Mouse (Mus musculus): Measurements from ENCODE around the gene Msantd1. TPM values are rescaled to one million over a fixed set of nuclear protein-coding genes. Genes with fewer than 3 reads are reported as not detected.

The Msantd1 gene
- polyA plus RNA-seq, 1 experiment from 2014 or later: 0.80 TPM

GRCm38 (mm10) chr5:34899787-34900469, 7.9 kb upstream of the Msantd1 start:
- H3K4me1 ChIP-seq (ENCODE audit: control insufficient read depth, insufficient read depth, low read length): no peaks in the 10 kb centered on the region
- H3K4me3 ChIP-seq (ENCODE audit: low read depth, low read length): no peak overlapping the region
- 95% methylated on average over 6 of the region's 6 CpGs for WGBS
- DNase-seq (ENCODE audit: low spot score) (no peak), ATAC-seq (replicated peaks; ENCODE audit: insufficient number of reproducible peaks, low FRiP score, low TSS enrichment, low read depth) (no peak)
- H3K36me3 ChIP-seq (replicated peaks; ENCODE audit: control insufficient read depth, insufficient read depth, low read depth, low read length): peaks cover 9% of the 10 kb centered on the region
- no peak overlapping the region for H3K4me2 ChIP-seq (ENCODE audit: low read depth, low read length)
- H3K27me3 ChIP-seq (ENCODE audit: control insufficient read depth, insufficient read depth, low read length): no peaks in the 10 kb centered on the region
- H3K9me3 ChIP-seq (replicated peaks; ENCODE audit: control insufficient read depth, low read length): no peaks in the 10 kb centered on the region
- no peak overlapping the region for H3K27ac ChIP-seq (replicated peaks; ENCODE audit: low read depth, low read length)
- H3K9ac ChIP-seq (replicated peaks; ENCODE audit: low read length): no peak overlapping the region

GRCm38 (mm10) chr5:34902371-34902770, 5.4 kb upstream of the Msantd1 start:
- Histone ChIP-seq H3K36me3 (replicated peaks; ENCODE audit: control insufficient read depth, insufficient read depth, low read depth, low read length) (peaks cover 13% of the 10 kb centered on the region), H3K9ac (replicated peaks; ENCODE audit: low read length) (no peak overlapping the region), H3K4me2 (ENCODE audit: low read depth, low read length) (no peak overlapping the region), H3K27ac (replicated peaks; ENCODE audit: low read depth, low read length) (no peak overlapping the region), H3K4me3 (ENCODE audit: low read depth, low read length) (no peak overlapping the region), H3K9me3 (replicated peaks; ENCODE audit: control insufficient read depth, low read length) (no peaks in the 10 kb centered on the region), H3K27me3 (ENCODE audit: control insufficient read depth, insufficient read depth, low read length) (no peaks in the 10 kb centered on the region), H3K4me1 (ENCODE audit: control insufficient read depth, insufficient read depth, low read length) (no peaks in the 10 kb centered on the region)
- no peak for ATAC-seq (replicated peaks; ENCODE audit: insufficient number of reproducible peaks, low FRiP score, low TSS enrichment, low read depth)
- DNase-seq (ENCODE audit: low spot score): no peak

- 92% methylated on average over 5 of the region's 5 CpGs for WGBS
- no peaks in the 10 kb centered on the region for H3K4me1 ChIP-seq (ENCODE audit: control insufficient read depth, insufficient read depth, low read length)
- DNase-seq (ENCODE audit: low spot score): no peak
- H3K9me3 ChIP-seq (replicated peaks; ENCODE audit: control insufficient read depth, low read length): no peaks in the 10 kb centered on the region
- no peak for ATAC-seq (replicated peaks; ENCODE audit: insufficient number of reproducible peaks, low FRiP score, low TSS enrichment, low read depth)
- no peak overlapping the region for H3K9ac ChIP-seq (replicated peaks; ENCODE audit: low read length)
- H3K36me3 ChIP-seq (replicated peaks; ENCODE audit: control insufficient read depth, insufficient read depth, low read depth, low read length): peaks cover 13% of the 10 kb centered on the region
- H3K4me2 ChIP-seq (ENCODE audit: low read depth, low read length): no peak overlapping the region
- H3K27me3 ChIP-seq (ENCODE audit: control insufficient read depth, insufficient read depth, low read length): no peaks in the 10 kb centered on the region
- no peak overlapping the region for H3K27ac ChIP-seq (replicated peaks; ENCODE audit: low read depth, low read length)
- H3K4me3 ChIP-seq (ENCODE audit: low read depth, low read length): no peak overlapping the region
Observed at GRCm38 (mm10) chr5:34902811-34903385, 4.9 kb upstream of the Msantd1 start.

- no peaks in the 10 kb centered on the region for H3K27me3 ChIP-seq (ENCODE audit: control insufficient read depth, insufficient read depth, low read length)
- no peaks in the 10 kb centered on the region for H3K4me1 ChIP-seq (ENCODE audit: control insufficient read depth, insufficient read depth, low read length)
- H3K4me3 ChIP-seq (ENCODE audit: low read depth, low read length): no peak overlapping the region
- H3K9ac ChIP-seq (replicated peaks; ENCODE audit: low read length): no peak overlapping the region
- DNase-seq (ENCODE audit: low spot score): no peak
- no peaks in the 10 kb centered on the region for H3K9me3 ChIP-seq (replicated peaks; ENCODE audit: control insufficient read depth, low read length)
- peaks cover 11% of the 10 kb centered on the region for H3K36me3 ChIP-seq (replicated peaks; ENCODE audit: control insufficient read depth, insufficient read depth, low read depth, low read length)
- ATAC-seq (replicated peaks; ENCODE audit: insufficient number of reproducible peaks, low FRiP score, low TSS enrichment, low read depth): no peak
- no peak overlapping the region for H3K27ac ChIP-seq (replicated peaks; ENCODE audit: low read depth, low read length)
- H3K4me2 ChIP-seq (ENCODE audit: low read depth, low read length): no peak overlapping the region
Observed at GRCm38 (mm10) chr5:34904412-34904811, 3.4 kb upstream of the Msantd1 start.

GRCm38 (mm10) chr5:34907230-34907629, 582 bp upstream of the Msantd1 start:
- DNase-seq (ENCODE audit: low spot score) (no peak), ATAC-seq (replicated peaks; ENCODE audit: insufficient number of reproducible peaks, low FRiP score, low TSS enrichment, low read depth) (no peak)
- Histone ChIP-seq H3K27me3 (ENCODE audit: control insufficient read depth, insufficient read depth, low read length) (no peaks in the 10 kb centered on the region), H3K4me1 (ENCODE audit: control insufficient read depth, insufficient read depth, low read length) (no peaks in the 10 kb centered on the region), H3K4me2 (ENCODE audit: low read depth, low read length) (no peak overlapping the region), H3K9me3 (replicated peaks; ENCODE audit: control insufficient read depth, low read length) (no peaks in the 10 kb centered on the region), H3K9ac (replicated peaks; ENCODE audit: low read length) (no peak overlapping the region), H3K4me3 (ENCODE audit: low read depth, low read length) (no peak overlapping the region), H3K36me3 (replicated peaks; ENCODE audit: control insufficient read depth, insufficient read depth, low read depth, low read length) (peaks cover 11% of the 10 kb centered on the region), H3K27ac (replicated peaks; ENCODE audit: low read depth, low read length) (no peak overlapping the region)
- WGBS: 93% methylated on average over 4 of the region's 4 CpGs

- H3K4me2 ChIP-seq (ENCODE audit: low read depth, low read length): no peak overlapping the region
- H3K36me3 ChIP-seq (replicated peaks; ENCODE audit: control insufficient read depth, insufficient read depth, low read depth, low read length): peaks cover 8% of the 10 kb centered on the region; the same call in 1 of the 2 replicates
- ATAC-seq (replicated peaks; ENCODE audit: insufficient number of reproducible peaks, low FRiP score, low TSS enrichment, low read depth) (no peak), DNase-seq (ENCODE audit: low spot score) (no peak)
- no peak overlapping the region for H3K9ac ChIP-seq (replicated peaks; ENCODE audit: low read length)
- H3K27me3 ChIP-seq (ENCODE audit: control insufficient read depth, insufficient read depth, low read length): no peaks in the 10 kb centered on the region
- no peaks in the 10 kb centered on the region for H3K4me1 ChIP-seq (ENCODE audit: control insufficient read depth, insufficient read depth, low read length)
- WGBS: 81% methylated on average over 9 of the region's 9 CpGs
- H3K4me3 ChIP-seq (ENCODE audit: low read depth, low read length): no peak overlapping the region
- no peaks in the 10 kb centered on the region for H3K9me3 ChIP-seq (replicated peaks; ENCODE audit: control insufficient read depth, low read length)
- no peak overlapping the region for H3K27ac ChIP-seq (replicated peaks; ENCODE audit: low read depth, low read length)
Observed at GRCm38 (mm10) chr5:34908726-34909633, 1.2 kb downstream of the Msantd1 start.

- ATAC-seq (replicated peaks; ENCODE audit: insufficient number of reproducible peaks, low FRiP score, low TSS enrichment, low read depth) (no peak), DNase-seq (ENCODE audit: low spot score) (no peak)
- Histone ChIP-seq H3K27ac (replicated peaks; ENCODE audit: low read depth, low read length) (no peak overlapping the region), H3K36me3 (replicated peaks; ENCODE audit: control insufficient read depth, insufficient read depth, low read depth, low read length) (peaks cover 4% of the 10 kb centered on the region; the same call in 1 of the 2 replicates), H3K9me3 (replicated peaks; ENCODE audit: control insufficient read depth, low read length) (no peaks in the 10 kb centered on the region), H3K4me3 (ENCODE audit: low read depth, low read length) (no peak overlapping the region), H3K27me3 (ENCODE audit: control insufficient read depth, insufficient read depth, low read length) (no peaks in the 10 kb centered on the region), H3K4me2 (ENCODE audit: low read depth, low read length) (no peak overlapping the region), H3K9ac (replicated peaks; ENCODE audit: low read length) (no peak overlapping the region), H3K4me1 (ENCODE audit: control insufficient read depth, insufficient read depth, low read length) (no peaks in the 10 kb centered on the region)
- WGBS: 96% methylated on average over 1 of the region's 1 CpGs
Observed at GRCm38 (mm10) chr5:34909634-34910503, 2.1 kb downstream of the Msantd1 start.

All from embryonic facial prominence, embryonic 11.5 days (tissue).